Mouse (Mus musculus): ENCODE results near the gene Ociad2.

DNA sequence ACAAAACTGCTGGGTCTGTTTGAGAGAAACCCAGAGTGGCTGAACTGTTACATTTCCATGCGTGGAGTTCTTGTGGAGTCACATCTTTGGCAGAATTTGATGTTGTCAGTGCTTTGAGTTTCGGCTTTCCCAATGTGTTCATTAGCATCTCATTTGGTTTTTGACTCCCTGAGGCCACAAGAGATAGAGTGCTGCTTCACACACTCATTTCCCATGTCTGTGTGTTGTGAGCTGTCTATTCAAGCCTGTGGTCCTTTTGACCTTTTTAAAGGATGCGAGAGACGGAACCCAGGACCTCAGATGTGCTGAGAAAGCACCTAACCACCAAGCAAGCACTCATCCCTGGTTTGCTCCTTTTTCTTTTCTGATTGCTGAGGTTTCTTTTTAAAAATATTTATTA, 4.4 kb upstream of the Ociad2 start:
- TF ChIP-seq CTCF (IDR thresholded peaks at IDR 0.05; ENCODE audit: low read depth) (no peak), EP300 (optimal IDR thresholded peaks at IDR 0.05) (no peak)

Data from stomach, postnatal 0 days (tissue).